Mouse (Mus musculus): ENCODE measurements around the gene Pip4k2a.

Pip4k2a gene

GRCm38 (mm10) chr2:18998054-18998478, at the start of gene Pip4k2a, which contains the start of gene 4930426L09Rik:
Pip4k2a (minus strand) TSS chr2:18998126.
4930426L09Rik (plus strand) TSS chr2:18998343.
- peak; percentile 4; the same call in 1 of the 2 replicates for TF ChIP-seq GATA4 (IDR thresholded peaks at IDR 0.05; ENCODE audit: insufficient replicate concordance, low read length)

DNA sequence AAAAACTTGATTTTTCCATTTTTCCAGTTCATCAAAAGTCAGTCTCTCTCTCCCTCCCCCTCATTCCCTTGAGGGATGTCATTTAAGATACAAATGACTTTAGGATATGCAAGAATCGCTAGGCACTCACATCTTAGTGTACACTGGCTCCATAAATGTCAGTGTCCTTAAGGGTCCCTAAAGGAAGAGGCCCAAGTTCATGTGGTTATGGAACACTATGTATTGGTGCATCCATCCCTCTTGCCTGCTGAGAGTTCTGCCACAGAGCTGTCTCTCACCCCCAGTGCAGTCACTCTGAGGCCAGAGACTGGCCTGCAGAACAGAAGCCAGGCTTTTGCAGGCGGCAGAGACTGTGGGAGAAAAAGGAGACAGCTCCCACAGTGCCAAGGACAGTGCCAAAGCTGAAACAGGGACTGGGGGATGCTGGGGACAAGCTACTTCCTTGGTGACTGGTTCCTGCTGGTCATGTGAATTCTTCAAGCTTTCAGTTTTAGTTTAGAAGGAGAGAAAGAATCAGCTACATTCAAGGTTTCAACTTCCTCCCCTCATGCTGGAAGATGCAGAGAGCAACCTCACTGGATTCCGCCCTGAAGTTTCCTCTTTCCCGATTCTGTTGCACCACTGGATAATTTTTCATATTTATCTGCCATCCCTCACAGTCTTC, 40.1 kb upstream of the Pip4k2a start:
- TF ChIP-seq GATA4 (IDR thresholded peaks at IDR 0.05; ENCODE audit: insufficient replicate concordance, low read length) = no peak

DNA sequence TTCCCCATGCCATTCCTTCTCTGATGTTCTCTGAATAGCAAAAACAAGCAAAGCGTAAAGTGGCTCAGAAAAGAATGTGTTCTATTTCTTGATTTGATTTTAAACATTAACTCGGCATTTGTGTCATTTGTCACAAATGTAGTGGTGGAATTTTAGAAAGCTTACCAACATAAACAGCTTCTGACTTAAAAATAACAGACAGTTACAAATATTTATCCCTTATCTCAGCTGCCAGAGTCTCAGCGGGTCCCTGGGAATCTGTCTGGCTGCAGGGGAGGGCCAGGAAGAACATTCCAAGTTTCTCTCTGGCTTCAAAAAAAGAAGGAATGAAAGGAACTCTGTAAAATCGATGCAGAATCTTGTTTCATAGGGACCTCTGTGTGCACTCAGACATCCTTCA, 39.5 kb upstream of the Pip4k2a start:
- TF ChIP-seq GATA4 (IDR thresholded peaks at IDR 0.05; ENCODE audit: insufficient replicate concordance, low read length) = no peak

- TF ChIP-seq GATA4 (IDR thresholded peaks at IDR 0.05; ENCODE audit: insufficient replicate concordance, low read length) = no peak
These were observed 26.9 kb upstream of the Pip4k2a start for GRCm38 (mm10) chr2:19024807-19025206.

GRCm38 (mm10) chr2:19018034-19018433, 20.1 kb upstream of the Pip4k2a start:
- no peak for TF ChIP-seq GATA4 (IDR thresholded peaks at IDR 0.05; ENCODE audit: insufficient replicate concordance, low read length)

- TF ChIP-seq GATA4 (IDR thresholded peaks at IDR 0.05; ENCODE audit: insufficient replicate concordance, low read length) = no peak
These were observed 18.9 kb upstream of the Pip4k2a start for GRCm38 (mm10) chr2:19016839-19017238.

- TF ChIP-seq GATA4 (IDR thresholded peaks at IDR 0.05; ENCODE audit: insufficient replicate concordance, low read length) = no peak
These were observed 18.4 kb upstream of the Pip4k2a start for GRCm38 (mm10) chr2:19016348-19016747.

DNA sequence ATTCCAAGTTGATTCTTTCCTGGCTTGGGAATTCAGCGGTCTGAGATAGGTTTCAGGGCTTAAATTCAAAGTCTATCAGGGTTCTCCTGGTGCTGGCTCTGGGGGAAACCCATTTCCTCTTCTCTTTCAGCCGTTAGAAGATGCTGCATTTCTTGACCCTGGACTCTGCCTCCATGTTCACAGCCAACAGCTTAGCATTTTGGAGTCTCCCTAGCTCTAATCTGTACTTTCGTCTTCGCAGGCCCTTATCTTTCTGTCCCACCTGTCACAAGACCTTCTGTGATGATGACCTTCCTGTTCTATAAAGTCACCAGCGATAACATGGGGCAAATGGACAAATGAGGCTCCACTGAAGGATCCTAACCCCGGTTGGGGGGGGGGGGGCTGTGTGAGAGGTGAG, 13.5 kb upstream of the Pip4k2a start:
- no peak for TF ChIP-seq GATA4 (IDR thresholded peaks at IDR 0.05; ENCODE audit: insufficient replicate concordance, low read length)

- no peak for TF ChIP-seq GATA4 (IDR thresholded peaks at IDR 0.05; ENCODE audit: insufficient replicate concordance, low read length)
These were observed 9.7 kb upstream of the Pip4k2a start for GRCm38 (mm10) chr2:19007580-19007979.

DNA sequence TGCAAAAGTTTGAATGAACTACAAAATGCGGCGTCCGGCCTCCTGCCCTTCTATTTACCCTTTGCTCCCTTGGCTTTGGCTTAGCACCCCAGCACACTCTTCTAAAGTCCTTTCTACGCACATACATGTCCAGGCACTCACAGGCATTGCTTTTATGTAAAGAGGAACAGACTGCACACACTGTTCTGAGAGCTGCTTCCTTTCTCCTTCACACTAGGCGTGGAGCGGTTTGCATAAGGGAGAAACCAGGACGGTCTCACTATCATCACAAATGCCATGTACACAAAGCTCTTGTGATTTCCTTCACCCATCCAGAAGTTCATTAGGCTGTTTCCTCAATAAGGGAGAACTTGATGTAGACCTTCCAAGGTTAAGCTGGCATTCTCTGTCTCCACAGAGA, 8.2 kb upstream of the Pip4k2a start:
- TF ChIP-seq GATA4 (IDR thresholded peaks at IDR 0.05; ENCODE audit: insufficient replicate concordance, low read length) = no peak

GRCm38 (mm10) chr2:19004801-19005200, 6.9 kb upstream of the Pip4k2a start:
- no peak for TF ChIP-seq GATA4 (IDR thresholded peaks at IDR 0.05; ENCODE audit: insufficient replicate concordance, low read length)

DNA sequence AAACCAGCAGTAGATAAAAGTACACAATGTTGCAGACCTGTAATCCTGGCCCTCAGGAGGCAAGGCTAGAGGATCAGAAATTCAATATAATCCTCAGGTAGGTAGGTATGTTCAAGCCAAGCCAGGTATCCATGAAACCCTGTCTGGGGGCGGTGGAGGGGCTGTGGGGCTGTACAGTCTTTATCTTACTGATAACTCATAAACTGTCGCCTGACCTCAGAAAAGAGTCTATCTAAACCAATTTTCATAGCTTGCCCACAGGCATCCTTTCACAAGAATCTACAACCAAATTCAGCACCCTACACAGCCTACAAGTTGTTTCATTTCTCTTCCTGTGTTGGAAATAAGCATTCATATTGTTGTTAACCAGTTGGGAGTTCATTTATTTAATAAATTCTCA, 1.5 kb upstream of the Pip4k2a start:
- TF ChIP-seq GATA4 (IDR thresholded peaks at IDR 0.05; ENCODE audit: insufficient replicate concordance, low read length) = no peak

DNA sequence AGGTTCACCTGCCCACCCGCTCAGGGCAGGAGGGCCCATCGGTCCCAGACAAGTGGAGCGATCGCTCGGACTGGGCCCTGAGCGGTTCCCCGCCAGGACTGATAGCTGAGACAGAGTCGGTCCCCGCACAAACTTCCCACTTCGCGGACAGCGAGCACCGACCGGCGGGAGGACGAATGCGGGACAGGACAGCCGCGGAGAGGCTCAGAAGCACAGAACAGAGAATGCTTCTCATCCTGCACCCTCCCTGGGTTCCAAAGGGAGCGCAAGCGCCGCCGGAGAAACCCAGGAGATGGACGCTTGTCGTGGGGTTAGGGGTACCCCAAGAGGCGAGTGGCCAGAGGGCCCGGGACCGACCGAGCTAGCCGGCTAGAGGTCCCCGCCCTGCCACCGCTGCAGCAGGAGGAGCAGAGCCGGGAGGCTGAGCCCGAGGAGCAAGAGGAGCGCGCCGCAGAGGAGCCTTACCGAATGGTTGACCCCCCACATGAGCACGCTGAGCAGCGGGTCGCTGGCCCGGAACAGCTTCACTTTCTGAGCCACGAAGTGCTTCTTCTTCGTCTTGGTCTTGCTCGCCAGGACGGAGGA, 447 bp downstream of the Pip4k2a start:
- no peak for TF ChIP-seq GATA4 (IDR thresholded peaks at IDR 0.05; ENCODE audit: insufficient replicate concordance, low read length)

DNA sequence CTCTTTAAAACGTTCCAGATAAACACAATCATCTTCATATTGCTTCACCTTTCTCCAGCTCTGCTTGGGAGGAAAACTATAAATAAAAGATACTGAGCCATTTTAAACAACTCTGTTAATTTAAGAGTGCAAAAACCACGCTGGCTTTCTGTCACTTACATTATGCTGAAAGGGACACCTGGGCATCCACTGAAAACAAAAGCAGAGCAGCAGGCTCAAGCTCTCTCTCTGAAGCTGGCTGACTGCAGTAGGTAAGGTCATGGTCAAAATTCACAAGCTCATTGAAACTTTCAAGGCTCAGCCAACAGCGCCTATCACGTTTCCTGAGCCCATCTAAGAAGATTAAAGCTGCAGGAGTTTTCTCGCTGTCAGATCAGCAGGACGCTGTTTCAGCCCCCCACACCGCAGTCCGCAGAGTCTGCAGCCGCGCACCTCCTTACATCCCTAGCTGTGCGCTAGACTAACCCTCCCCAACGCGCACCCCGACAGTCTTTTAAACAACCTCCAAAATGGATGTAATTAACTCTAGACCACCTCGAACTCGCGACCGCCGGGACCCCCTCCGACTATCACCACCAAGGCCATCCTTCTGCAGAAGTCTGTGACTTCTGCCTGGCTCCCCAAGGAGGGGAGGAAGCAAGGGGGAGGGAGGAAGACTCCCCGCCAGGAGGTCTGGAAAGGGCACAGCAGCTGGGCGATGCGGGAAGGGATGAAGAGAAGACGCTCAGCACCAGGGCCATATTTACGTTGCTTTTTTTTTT, 1.3 kb downstream of the Pip4k2a start:
- TF ChIP-seq GATA4 (IDR thresholded peaks at IDR 0.05; ENCODE audit: insufficient replicate concordance, low read length) = 0 out of 2 replicates have a peak, but pooled peaks have one; percentile 7

- no peak for TF ChIP-seq GATA4 (IDR thresholded peaks at IDR 0.05; ENCODE audit: insufficient replicate concordance, low read length)
These were observed 5.1 kb downstream of the Pip4k2a start for GRCm38 (mm10) chr2:18992512-18993510.

All from liver, adult (tissue).